Mouse (Mus musculus) retina, postnatal 7 days (tissue): ENCODE measurements around the gene Rita1.

Experiments
- DNase-seq: peaks from one replicate; pipeline ENCODE4 v3.0.0-alpha.2; 2012; ENCODE audit warnings: low read depth, low spot score

Rita1 gene

GRCm38 (mm10) chr5:120571056-120571740 is 41.2 kb downstream of the Rita1 start:
- DNase-seq, result no peak

DNA sequence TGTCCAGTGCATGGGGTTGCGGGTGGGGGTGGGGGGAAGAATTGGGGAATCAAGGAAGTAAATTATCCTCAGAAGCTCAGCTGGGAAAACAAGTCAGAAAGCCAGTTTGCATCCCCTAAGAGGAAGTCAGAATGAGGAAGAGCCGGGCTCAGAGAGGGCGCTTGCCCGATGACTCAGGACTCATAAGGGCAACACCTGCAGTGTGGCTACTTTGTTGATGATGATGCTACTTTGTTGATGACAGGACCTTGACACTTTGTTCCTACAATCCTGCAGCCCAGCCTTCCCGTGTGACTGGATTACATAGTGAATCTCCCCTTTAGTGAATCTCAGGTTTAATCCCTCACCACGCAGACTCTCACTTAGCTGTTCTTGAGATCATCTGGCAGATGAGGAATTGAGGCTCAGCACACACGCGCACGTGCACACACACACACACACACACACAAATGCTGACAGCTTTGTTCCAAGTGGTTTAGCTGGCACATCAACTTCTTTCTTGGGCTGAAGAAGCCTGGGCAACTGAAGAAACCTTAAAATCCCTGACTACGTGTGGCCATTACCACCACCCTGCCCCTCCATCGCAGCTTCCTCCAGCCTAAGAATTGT is 42.0 kb downstream of the Rita1 start:
- no peak for DNase-seq

DNA sequence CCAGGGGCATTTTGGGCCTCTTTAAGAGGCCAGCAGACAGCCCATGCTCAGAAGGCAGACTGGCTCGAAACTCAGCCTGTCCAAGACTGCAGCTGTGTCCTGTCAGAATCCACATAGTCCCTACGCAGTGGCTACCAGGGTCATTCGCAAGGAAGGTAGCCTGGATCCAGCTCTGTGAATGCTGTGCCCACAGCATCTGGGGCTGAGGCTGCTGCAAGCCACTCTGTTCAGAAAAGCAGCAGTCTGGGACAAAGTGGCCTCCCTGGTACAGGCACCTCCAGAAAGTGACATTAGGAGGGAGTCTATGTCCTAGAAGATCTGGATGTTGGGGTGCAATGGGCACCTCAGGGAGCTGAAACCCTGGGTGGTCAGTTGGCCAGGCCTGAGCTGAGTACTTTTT is 42.6 kb downstream of the Rita1 start:
- no peak for DNase-seq

DNA sequence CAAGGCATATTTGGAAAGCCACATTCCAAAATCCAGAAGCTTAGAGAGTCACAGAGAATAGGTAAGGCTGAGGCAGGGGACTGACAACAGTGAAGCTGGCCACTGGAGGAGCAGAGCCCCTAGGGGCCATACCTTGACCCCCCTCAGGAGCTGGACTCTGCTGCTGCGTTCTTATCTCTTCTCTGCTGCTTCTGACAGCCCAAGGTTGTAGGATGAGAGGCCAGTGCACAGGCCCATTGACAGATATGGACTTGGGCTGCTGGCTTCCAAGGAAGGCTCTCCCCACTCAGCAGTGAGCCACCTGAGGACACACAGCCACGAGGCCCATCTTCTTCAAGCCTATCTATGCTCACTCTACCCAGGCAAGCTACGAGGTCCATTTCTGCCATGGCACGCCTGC is 43.4 kb downstream of the Rita1 start:
- no peak for DNase-seq

GRCm38 (mm10) chr5:120568336-120568768 is 44.0 kb downstream of the Rita1 start:
- DNase-seq, result no peak

DNA sequence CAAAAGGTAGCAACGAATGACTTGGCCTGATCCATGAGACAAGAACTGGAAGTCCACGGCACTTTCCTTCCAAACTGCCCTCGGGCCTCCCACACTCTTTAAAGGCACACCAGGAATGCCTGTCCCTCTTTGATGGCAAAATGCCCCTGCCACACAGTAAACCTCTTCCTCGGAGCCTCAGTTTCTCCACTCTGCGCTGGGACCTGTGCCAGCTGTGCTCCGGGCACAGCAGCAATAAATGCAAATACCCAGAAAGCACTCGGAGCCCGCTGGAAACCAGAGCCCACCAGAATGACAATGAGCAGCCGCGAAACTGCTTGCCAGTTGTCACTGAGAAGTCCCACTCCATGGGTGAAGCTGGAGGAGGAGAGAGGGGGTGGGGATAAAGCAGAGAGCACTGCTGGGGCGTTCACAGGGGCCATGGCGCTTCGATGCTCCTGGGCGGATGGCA is 44.6 kb downstream of the Rita1 start:
- DNase-seq, result no peak

GRCm38 (mm10) chr5:120567253-120567701 is 45.1 kb downstream of the Rita1 start:
- DNase-seq, result peak; percentile 46

DNA sequence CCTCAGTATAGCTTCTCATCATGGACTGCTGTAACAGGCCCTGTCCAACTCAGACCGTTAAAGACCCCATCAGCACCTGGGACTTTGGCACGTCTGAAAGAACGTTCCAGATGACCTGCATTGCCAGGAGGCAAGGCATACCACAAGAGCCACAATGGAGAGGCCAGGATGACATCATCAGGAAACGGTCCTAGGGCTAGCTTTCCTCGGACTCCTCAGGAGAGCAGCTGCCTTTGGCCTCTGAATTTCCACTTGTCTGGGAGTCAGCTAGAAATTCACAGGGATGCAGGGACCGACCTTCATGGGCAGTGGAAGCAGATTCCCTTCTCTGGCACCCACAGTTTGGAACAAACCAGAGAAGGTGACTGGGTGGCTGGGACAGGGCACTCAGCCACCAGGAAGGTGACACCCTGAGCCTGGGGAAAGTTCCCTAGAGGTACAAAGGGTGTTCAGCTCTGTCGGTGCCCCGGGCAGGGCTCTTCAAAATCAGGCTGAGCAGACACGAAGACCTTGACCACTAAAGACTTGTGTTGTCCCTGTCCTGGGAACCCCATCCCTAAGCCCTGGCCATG is 45.6 kb downstream of the Rita1 start:
- no peak for DNase-seq

DNA sequence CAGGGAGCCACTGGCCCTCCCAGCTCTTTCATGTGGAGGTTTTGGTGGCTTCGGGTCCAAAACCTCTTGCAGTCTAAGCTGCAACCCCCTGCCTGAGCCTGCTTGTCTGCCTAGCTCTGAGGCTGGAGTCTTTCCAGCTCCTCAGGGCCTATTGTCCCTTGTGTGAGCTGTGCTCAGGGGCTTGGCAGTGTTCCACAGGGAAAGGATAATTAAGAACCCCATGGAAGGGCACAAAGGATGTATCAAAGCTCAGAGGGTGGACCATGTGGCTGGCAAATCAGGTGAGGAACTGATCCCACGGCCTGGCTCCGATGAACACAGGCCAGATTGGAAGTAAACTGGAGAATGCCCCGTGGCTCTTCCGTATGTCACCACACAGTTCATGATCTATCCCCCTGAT is 46.3 kb downstream of the Rita1 start:
- DNase-seq, result no peak

DNA sequence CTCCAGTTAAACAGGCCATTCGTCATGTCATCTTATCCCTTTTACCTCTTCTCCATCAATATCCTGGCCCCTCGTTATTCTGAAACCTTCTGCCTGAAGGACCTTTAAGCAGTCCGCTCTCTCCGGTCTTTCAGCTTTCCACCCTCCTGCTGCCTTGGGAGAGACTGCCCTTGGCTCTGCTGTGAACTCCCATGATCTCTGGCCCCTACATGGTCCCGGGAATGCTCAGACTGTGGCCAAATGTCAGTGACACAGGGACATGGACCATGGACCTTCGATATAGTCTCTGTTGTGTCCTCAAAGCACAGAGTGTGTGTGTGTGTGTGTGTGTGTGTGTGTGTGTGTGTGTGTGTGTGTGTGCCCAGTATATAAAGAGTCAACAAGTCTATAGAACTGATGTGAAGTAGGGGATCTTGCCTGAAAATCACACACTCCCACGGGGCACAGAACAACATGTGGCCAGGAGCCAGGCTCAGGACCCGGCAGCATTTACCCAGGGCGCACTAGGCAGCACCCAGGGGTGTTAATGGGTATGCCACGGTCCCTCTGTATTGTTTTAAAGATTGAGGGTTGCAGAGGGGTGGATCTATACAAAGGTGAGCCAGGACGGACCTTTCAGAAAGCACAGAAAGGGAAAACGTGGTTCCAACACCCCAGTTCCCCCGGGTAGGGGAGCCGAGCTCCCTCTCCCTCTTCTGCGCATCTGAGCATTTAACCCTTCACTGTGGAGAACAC is 47.1 kb downstream of the Rita1 start:
- DNase-seq, result no peak

DNA sequence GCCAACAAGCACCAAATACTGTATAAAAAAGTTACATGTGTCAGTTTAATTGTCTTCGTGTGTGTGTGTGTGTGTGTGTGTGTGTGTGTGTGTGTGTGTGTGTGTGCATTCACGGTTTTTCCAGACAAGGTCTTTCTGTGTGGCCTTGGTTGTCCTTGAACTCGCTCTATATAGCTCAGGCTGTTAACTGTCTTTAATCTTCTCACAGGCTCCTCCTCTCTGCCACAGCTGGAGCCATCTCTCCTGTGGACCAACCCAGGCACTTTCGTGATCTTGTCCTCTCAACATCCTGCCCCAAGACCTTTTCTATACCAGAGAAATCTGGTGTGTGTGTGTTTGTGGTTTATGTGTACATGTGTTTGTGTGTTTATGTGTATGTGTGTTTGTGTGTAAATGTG is 48.5 kb downstream of the Rita1 start:
- no peak for DNase-seq

GRCm38 (mm10) chr5:120562956-120563913 is 49.2 kb downstream of the Rita1 start:
- no peak for DNase-seq

- DNase-seq, result peak; percentile 37
Measured at GRCm38 (mm10) chr5:120560616-120561311, 51.6 kb downstream of the Rita1 start.

DNA sequence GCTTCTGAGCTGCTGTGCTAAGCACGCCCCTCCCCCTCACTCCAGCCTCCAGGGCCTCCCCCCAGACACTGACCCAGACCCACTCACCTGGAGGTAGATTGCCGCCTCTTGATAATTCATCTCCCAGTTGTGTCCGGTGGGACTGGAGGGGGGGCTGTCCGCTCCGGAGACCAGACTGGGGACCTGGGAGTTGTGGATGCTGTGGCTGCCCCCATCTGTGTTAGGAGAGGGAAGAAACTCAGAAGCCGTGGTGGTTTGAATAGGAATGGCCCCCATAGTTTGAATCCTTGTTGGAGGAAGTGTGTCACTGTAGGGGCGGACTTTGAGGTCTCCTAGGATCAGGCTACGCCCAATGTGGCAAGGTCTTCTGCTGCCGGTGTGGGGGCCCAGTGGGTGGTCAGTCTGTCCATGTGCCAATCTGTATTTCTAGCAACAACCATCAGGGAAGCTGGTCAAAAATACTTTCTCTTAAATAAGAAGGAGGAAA is 52.2 kb downstream of the Rita1 start:
- DNase-seq, result no peak

- DNase-seq, result no peak
Measured at GRCm38 (mm10) chr5:120558762-120559161, 53.6 kb downstream of the Rita1 start.

DNA sequence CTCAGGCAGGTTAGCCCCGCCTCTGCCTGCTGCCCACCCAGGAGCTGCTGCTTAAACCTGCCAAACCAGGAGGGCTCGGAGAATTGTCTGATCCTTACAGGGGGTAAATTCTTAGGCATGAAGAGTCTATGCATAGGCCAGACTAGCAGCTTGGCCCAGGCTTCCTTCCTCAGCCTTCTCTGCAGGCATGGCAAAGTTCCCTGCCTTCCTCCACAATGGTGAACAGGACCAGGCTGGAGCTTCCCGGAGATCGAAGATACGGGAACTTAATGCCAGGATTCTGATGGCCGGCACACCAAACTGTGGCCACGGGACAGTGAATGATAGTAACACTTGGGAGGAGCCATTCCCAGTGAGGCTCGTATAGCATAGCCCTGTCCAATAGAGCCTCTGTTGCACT is 54.3 kb downstream of the Rita1 start:
- no peak for DNase-seq

DNA sequence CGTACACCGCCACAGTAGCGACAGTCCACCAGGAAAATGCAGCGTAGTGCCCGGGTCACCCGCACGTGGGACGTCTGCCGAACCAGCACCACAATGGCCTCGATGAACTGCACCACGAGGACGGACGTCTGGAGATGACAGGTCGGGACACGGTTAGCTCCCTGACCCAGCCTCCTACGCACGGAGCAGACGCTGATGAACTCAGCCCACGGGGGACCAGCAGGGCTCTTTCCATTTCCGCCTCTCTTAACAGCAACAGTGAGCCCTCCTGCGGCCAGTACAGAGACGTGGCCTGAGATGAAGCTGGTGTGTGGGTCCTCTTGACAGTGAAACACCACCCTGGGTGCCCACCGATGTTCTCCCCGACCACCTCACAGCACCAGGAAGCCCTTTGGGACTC is 56.5 kb downstream of the Rita1 start:
- DNase-seq, result no peak

GRCm38 (mm10) chr5:120550673-120551072 is 61.7 kb downstream of the Rita1 start:
- no peak for DNase-seq

GRCm38 (mm10) chr5:120550137-120550536 is 62.3 kb downstream of the Rita1 start:
- no peak for DNase-seq

GRCm38 (mm10) chr5:120548236-120548850 is 64.0 kb downstream of the Rita1 start:
- DNase-seq, result no peak
